Mouse (Mus musculus): ENCODE measurements around the gene Zfp467.

DNA sequence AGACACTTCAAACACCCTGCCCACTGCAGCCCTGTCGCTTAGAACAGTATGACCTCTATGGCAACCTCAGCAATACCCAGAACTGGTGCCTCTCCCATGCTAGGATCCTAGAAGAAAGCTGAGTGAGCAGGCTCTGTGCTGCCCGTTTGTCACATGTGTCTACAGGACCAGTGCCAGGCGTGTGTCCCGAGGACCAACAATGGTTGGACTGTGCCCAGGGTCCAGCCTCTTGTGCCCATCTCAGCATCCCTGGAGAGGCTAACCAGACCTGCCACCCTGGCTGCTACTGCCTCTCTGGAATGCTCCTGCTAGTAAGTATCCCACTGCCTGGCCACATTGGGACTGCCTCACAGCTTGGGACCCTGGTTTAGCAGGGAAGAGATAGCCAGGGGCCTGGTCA lies 32.8 kb upstream of the Zfp467 start:
- TF ChIP-seq POLR2A (IDR thresholded peaks at IDR 0.05; ENCODE audit: low read depth, low read length), result no peak
- no peak for TF ChIP-seq CTCF (IDR thresholded peaks at IDR 0.05; ENCODE audit: extremely low read depth, insufficient read length, insufficient replicate concordance, low read depth, low read length)

Data from small intestine, adult 2 months (tissue).